Mouse (Mus musculus) intestine, postnatal 0 days (tissue): ENCODE data around the gene Nxph4. TPM values are rescaled to one million over a fixed set of nuclear protein-coding genes. Genes with fewer than 3 reads are reported as not detected.

Source experiments
- ATAC-seq: fragments of 200-750 bp; cut with Nextera tagmentation; 2 replicates; pipeline ENCODE4 v1.8.0; 2017; ENCODE audit warnings: mild to moderate bottlenecking, moderate TSS enrichment, moderate library complexity
- H3K27ac ChIP-seq: fragments of 300-500 bp; sonication (generic); 2 replicates; pipeline ENCODE4 v1.5.1; 2014; ENCODE audit warnings: mild to moderate bottlenecking, low read depth, low read length, moderate library complexity
- H3K27me3 ChIP-seq: fragments of 300-500 bp; sonication (generic); replicated peaks from 2 replicates; pipeline ENCODE4 v1.6.1; 2014; ENCODE audit warnings: low read length, mixed read lengths; ENCODE audit not compliant: control insufficient read depth, insufficient read depth
- H3K36me3 ChIP-seq: fragments of 300-500 bp; sonication (generic); 2 replicates; pipeline ENCODE4 v1.6.1; 2014; ENCODE audit warnings: mild to moderate bottlenecking, moderate library complexity; ENCODE audit not compliant: control insufficient read depth, insufficient read depth
- H3K4me1 ChIP-seq: fragments of 300-500 bp; sonication (generic); replicated peaks from 2 replicates; pipeline ENCODE4 v1.6.1; 2014; ENCODE audit warnings: antibody characterized with exemption, low read length, mixed read lengths; ENCODE audit not compliant: control insufficient read depth, insufficient read depth
- H3K4me2 ChIP-seq: fragments of 300-500 bp; sonication (generic); replicated peaks from 2 replicates; pipeline ENCODE4 v1.6.1; 2014; ENCODE audit warnings: low read depth, mild to moderate bottlenecking, moderate library complexity
- H3K4me3 ChIP-seq: fragments of 300-500 bp; sonication (generic); 2 replicates; pipeline ENCODE4 v1.5.1; 2014; ENCODE audit warnings: low read depth, low read length
- H3K9ac ChIP-seq: fragments of 300-500 bp; sonication (generic); 2 replicates; pipeline ENCODE4 v1.6.1; 2014; ENCODE audit warnings: mild to moderate bottlenecking, low read depth, low read length
- H3K9me3 ChIP-seq: fragments of 300-500 bp; sonication (generic); 2 replicates; pipeline ENCODE4 v1.6.1; 2016; ENCODE audit warnings: mixed run types; ENCODE audit not compliant: control insufficient read depth
- CTCF ChIP-seq: sonication (generic); IDR thresholded peaks from 2 replicates; pipeline ENCODE4 v1.5.1; 2016; ENCODE audit warnings: low read depth, mild to moderate bottlenecking, control low read depth, antibody characterized with exemption, moderate library complexity
- WGBS: fragments of 180-500 bp; shearing (Covaris S2); extraction: QIAGEN DNeasy Blood & Tissue Kit; methylation state at CpG from one replicate; pipeline ENCODE4 v1.1.7; 2014; 5-methylcytosine and 5-hydroxymethylcytosine counted together
- polyA plus RNA-seq: library from polyadenylated mRNA; unstranded; fragments of >200 nt; fragmentation: Nextera tagmentation; extraction: Ambion mirVana; gene quantifications from 2 replicates; pipeline ENCODE4 v1.2.1, GENCODE M21; 2015

Nxph4 gene
- polyA plus RNA-seq, 1 experiment from 2014 or later, result 2.9 TPM

DNA sequence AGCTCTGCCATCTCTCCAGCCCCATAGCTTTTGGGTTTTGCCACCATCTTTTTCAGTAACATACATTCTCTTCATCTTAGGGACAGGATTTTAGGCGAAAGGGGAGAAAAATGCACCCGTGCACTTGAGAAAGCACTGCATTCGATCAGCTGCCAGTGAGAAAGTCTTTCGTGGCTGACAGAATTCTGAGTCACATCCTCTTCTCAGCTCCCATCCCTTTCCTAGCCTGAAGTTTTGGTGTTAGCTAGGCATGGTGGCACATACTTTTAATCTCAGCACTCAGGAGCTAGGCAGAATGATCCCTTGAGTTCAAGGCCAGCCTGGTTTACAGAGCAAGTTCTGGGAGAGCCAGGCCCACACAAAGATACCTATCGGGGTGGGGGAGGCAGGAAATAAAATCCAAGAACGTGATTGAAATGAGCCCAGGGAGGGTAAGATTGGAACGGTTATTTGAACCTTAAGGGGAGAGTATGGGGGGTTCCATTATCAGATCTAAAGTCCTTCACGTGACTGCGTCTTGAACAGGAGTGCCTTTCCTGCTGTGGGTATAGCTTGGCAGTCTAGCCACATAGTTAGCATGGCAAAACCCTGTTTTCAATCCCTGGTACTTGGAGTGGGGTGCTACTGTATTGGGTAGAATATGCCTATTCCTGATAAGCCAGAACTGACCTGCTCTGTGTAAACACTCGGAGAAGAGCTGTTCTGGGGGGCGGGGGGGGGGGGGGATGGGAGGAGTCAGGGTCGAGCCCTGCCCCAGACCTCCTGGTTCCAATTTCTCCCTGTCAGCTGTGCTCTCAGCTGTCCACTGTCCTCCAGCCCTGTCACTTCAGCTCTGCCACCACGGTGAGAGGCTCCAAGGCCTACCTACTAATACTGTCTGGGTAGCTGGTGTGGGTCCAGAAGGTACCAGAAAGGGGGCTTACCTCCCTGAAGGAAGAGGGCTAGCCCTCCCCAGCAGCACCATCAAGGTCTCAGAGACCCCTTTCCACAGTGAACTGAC is 33.2 kb downstream of the Nxph4 start, which contains the start of gene Stac3:
Gene Stac3, plus strand, starts transcription at position 793 of the 1,000 bp plus-strand sequence.
- no peak within 1 kb of the TSS for H3K4me2 ChIP-seq
- H3K27me3 ChIP-seq, result no peaks in the 10 kb centered on the region
- no peak within 1 kb of the TSS for H3K4me3 ChIP-seq
- WGBS, result 62% methylated on average over 13 of the region's 13 CpGs
- H3K27ac ChIP-seq, result no peak within 1 kb of the TSS
- H3K9ac ChIP-seq, result no peak within 1 kb of the TSS
- peaks cover 35% of the 10 kb centered on the region for H3K36me3 ChIP-seq
- no peaks in the 10 kb centered on the region for H3K4me1 ChIP-seq
- no peaks in the 10 kb centered on the region for H3K9me3 ChIP-seq
- no peak for TF ChIP-seq CTCF
- no peak for ATAC-seq

DNA sequence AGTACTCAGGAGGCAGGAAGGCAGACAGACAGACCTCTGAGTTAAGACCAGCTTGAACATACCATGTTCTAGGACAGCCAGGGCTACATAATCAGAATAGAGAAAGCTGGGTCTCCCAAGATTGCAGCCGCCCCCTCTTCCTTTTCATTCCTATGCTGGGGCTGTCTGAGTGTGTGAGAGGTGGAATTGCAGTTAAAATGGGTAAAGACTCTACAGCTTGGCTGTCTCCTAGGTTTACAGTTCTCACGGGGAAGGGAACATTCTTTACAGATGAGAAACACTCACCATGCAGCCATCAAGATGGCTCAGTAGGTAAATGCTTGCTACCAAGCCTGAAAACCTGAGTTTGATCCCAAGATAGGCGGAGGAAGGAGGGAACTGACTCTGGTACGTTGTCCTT is 34.3 kb downstream of the Nxph4 start:
- no peaks in the 10 kb centered on the region for H3K4me1 ChIP-seq
- no peak for ATAC-seq
- WGBS, result 76% methylated on average over 4 of the region's 4 CpGs

DNA sequence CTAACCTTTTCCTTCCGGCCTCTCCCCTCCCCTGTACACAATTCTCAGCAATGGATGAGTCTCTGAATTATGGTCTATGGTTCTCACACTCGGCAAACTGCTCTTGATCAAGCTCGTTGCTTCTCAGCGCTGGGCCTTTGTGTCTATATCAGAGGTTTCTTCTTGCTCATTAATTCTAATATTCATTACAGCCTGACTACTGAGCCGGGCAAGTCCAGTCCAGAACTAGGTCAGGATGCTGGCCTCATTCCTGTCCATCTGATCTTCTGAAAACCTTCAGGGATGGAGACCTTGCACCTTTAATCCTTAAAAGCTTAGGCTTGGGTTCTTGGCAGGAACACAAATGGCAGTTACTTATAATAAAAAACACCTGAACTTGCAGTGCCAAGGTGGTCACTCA is 34.8 kb downstream of the Nxph4 start:
- Histone ChIP-seq H3K4me3 (no peak overlapping the region), H3K4me1 (no peaks in the 10 kb centered on the region), H3K4me2 (no peak overlapping the region), H3K27ac (no peak overlapping the region), H3K9ac (no peak overlapping the region), H3K36me3 (peaks cover 50% of the 10 kb centered on the region), H3K27me3 (no peaks in the 10 kb centered on the region), H3K9me3 (no peaks in the 10 kb centered on the region)
- no peak for ATAC-seq
- TF ChIP-seq CTCF, result no peak
- WGBS, result 90% methylated on average over 5 of the region's 5 CpGs

More for the DNA sequence above, 34.3 kb downstream of the Nxph4 start:
- H3K4me3 ChIP-seq, result no peak overlapping the region
- H3K9ac ChIP-seq, result no peak overlapping the region
- no peak overlapping the region for H3K4me2 ChIP-seq
- no peaks in the 10 kb centered on the region for H3K9me3 ChIP-seq
- H3K27ac ChIP-seq, result no peak overlapping the region
- no peak for TF ChIP-seq CTCF
- H3K36me3 ChIP-seq, result peaks cover 45% of the 10 kb centered on the region
- H3K27me3 ChIP-seq, result no peaks in the 10 kb centered on the region

DNA sequence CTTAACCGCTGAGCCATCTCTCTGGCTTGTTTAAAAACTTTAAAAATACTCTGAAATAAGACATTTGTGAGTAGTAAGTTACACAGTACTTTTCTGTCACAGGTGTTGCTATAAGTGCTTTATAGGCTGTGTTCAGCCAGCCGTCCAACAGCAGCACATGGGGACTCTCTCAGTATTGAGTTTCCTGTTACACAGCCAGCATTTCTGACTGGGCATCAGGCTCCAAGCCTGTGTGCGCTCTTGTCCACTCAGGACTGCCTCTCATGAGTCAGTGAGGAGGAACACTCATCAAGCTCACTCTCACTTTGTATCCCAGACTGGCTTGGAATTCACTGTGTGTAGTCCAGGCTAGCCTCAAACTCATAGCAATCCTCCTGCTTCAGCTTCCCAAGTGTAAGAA is 38.2 kb downstream of the Nxph4 start:
- Histone ChIP-seq H3K4me3 (no peak overlapping the region), H3K27me3 (no peaks in the 10 kb centered on the region), H3K27ac (no peak overlapping the region), H3K9me3 (no peaks in the 10 kb centered on the region), H3K36me3 (peaks cover 83% of the 10 kb centered on the region), H3K9ac (no peak overlapping the region), H3K4me1 (no peaks in the 10 kb centered on the region), H3K4me2 (no peak overlapping the region)
- no peak for ATAC-seq
- no peak for TF ChIP-seq CTCF
- WGBS, result 91% methylated on average over 3 of the region's 3 CpGs

DNA sequence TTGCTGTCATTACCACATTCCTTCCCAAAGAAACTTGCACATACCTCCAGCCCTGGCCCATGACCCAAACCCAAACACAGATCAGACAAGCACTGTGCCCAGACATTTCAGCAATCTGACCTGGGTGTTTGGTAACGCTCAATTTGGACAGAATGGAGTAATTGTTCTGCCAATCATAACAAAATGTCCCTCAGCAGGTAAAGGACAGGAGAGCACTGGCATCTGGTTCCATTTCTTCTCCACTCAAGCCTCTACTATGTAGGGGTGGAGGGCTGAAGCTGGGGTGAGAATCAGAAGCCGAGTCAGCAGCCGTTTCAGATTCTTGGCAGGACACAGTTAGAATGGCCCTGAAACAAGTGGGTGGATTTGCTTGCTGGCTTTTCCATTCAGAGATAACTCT is 42.2 kb downstream of the Nxph4 start:
- ATAC-seq, result no peak
- 88% methylated on average over 3 of the region's 3 CpGs for WGBS
- no peak overlapping the region for H3K4me3 ChIP-seq
- H3K27ac ChIP-seq, result no peak overlapping the region
- no peak for TF ChIP-seq CTCF
- H3K9me3 ChIP-seq, result no peaks in the 10 kb centered on the region
- H3K4me1 ChIP-seq, result no peaks in the 10 kb centered on the region
- no peak overlapping the region for H3K9ac ChIP-seq
- no peaks in the 10 kb centered on the region for H3K27me3 ChIP-seq
- H3K36me3 ChIP-seq, result peaks cover 89% of the 10 kb centered on the region
- no peak overlapping the region for H3K4me2 ChIP-seq

DNA sequence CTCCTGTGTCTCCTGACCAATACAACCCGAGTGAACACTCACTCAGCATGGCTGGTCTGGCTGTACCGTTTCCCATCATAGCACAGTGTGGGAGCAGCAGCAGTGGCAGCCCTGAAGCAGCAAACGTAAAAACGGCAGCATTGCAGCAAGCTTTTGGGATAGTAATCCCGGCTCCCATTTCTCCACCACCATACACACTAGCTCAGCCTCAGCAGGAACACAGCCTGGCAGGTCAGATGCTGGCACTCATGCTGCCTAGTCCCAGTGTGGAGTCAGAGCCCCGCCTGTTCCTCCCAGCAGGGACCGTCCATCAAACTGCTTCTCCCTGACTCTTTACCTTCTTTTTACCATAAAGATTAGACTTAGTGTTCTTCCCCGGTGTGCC is 43.2 kb downstream of the Nxph4 start:
- no peaks in the 10 kb centered on the region for H3K9me3 ChIP-seq
- peaks cover 89% of the 10 kb centered on the region for H3K36me3 ChIP-seq
- WGBS, result 80% methylated on average over 8 of the region's 8 CpGs
- no peaks in the 10 kb centered on the region for H3K27me3 ChIP-seq
- no peak overlapping the region for H3K4me2 ChIP-seq
- no peak for TF ChIP-seq CTCF
- H3K27ac ChIP-seq, result no peak overlapping the region
- no peaks in the 10 kb centered on the region for H3K4me1 ChIP-seq
- no peak overlapping the region for H3K9ac ChIP-seq
- ATAC-seq, result no peak
- H3K4me3 ChIP-seq, result no peak overlapping the region
